Mouse (Mus musculus) small intestine, adult 2 months (tissue): Measurements from ENCODE around the gene Gla. TPM values are rescaled to one million over a fixed set of nuclear protein-coding genes. Genes with fewer than 3 reads are reported as not detected.
"Not testable (repeated sequence)": the region's sequence is repeated elsewhere in the genome, so short reads cannot be mapped to it uniquely, and the experiment has no call there.

Experiments
- H3K27ac ChIP-seq: fragments of 200-500 bp; 2 replicates; pipeline ENCODE4 v1.5.1; 2012; ENCODE audit warnings: low read depth, low read length, control low read depth, inconsistent platforms; ENCODE audit not compliant: insufficient read depth
- H3K27me3 ChIP-seq: fragments of 200-500 bp; 2 replicates; pipeline ENCODE4 v1.6.1; 2012; ENCODE audit warnings: mild to moderate bottlenecking, moderate library complexity, low read length, inconsistent platforms; ENCODE audit not compliant: control insufficient read depth, insufficient read depth
- H3K36me3 ChIP-seq: fragments of 200-500 bp; 2 replicates; pipeline ENCODE4 v1.6.1; 2012; ENCODE audit warnings: mild to moderate bottlenecking, low read length, control low read depth, inconsistent platforms; ENCODE audit not compliant: control insufficient read depth, insufficient read depth
- H3K4me1 ChIP-seq: fragments of 200-500 bp; 2 replicates; pipeline ENCODE4 v1.6.1; 2012; ENCODE audit warnings: low read length, inconsistent platforms, mixed read lengths; ENCODE audit not compliant: control insufficient read depth, insufficient read depth, insufficient read length
- H3K4me3 ChIP-seq: fragments of 200-500 bp; 2 replicates; pipeline ENCODE4 v1.5.1; 2012; ENCODE audit warnings: low read depth, mild to moderate bottlenecking, control low read depth, inconsistent platforms, low read length, moderate library complexity
- CTCF ChIP-seq: fragments of 200-500 bp; IDR thresholded peaks from 2 replicates; pipeline ENCODE4 v1.5.1; 2012; ENCODE audit warnings: low read depth, mild to moderate bottlenecking, control low read depth, inconsistent platforms, low read length, moderate library complexity, mixed read lengths; ENCODE audit not compliant: insufficient replicate concordance, insufficient read length; ENCODE audit errors: extremely low read depth
- POLR2A ChIP-seq: fragments of 200-500 bp; IDR thresholded peaks from 2 replicates; pipeline ENCODE4 v1.6.1; 2012; ENCODE audit warnings: low read depth, mild to moderate bottlenecking, control low read depth, inconsistent platforms, low read length, moderate library complexity
- WGBS: fragments of 180-500 bp; shearing (Covaris S2); methylation state at CpG from one replicate; pipeline ENCODE4 v1.1.7; 2018; 5-methylcytosine and 5-hydroxymethylcytosine counted together
- polyA plus RNA-seq: library from polyadenylated mRNA; depleted of rRNA; stranded (reverse); fragments of >200 nt; gene quantifications from 2 replicates; pipeline ENCODE4 v1.2.3, GENCODE M21; 2012; rRNA removed

Gene Gla
- polyA plus RNA-seq, 1 experiment: 0.98 TPM

- Histone ChIP-seq H3K36me3 (no peaks in the 10 kb centered on the region), H3K27me3 (no peaks in the 10 kb centered on the region), H3K4me1 (no peaks in the 10 kb centered on the region), H3K4me3 (no peak overlapping the region), H3K27ac (no peak overlapping the region)
- TF ChIP-seq CTCF: no peak
- TF ChIP-seq POLR2A: no peak
- 81% methylated on average over 4 of the region's 4 CpGs for WGBS
Measured at GRCm38 (mm10) chrX:134547330-134547729, 53.6 kb downstream of the Gla start.

GRCm38 (mm10) chrX:134541955-134542308, 59.0 kb downstream of the Gla start:
- Histone ChIP-seq H3K4me1 (no peaks in the 10 kb centered on the region), H3K27me3 (no peaks in the 10 kb centered on the region), H3K4me3 (peak overlapping the region; percentile 89), H3K27ac (no peak overlapping the region), H3K36me3 (no peaks in the 10 kb centered on the region)
- no peak for TF ChIP-seq POLR2A
- 13% methylated on average over 6 of the region's 6 CpGs for WGBS

DNA sequence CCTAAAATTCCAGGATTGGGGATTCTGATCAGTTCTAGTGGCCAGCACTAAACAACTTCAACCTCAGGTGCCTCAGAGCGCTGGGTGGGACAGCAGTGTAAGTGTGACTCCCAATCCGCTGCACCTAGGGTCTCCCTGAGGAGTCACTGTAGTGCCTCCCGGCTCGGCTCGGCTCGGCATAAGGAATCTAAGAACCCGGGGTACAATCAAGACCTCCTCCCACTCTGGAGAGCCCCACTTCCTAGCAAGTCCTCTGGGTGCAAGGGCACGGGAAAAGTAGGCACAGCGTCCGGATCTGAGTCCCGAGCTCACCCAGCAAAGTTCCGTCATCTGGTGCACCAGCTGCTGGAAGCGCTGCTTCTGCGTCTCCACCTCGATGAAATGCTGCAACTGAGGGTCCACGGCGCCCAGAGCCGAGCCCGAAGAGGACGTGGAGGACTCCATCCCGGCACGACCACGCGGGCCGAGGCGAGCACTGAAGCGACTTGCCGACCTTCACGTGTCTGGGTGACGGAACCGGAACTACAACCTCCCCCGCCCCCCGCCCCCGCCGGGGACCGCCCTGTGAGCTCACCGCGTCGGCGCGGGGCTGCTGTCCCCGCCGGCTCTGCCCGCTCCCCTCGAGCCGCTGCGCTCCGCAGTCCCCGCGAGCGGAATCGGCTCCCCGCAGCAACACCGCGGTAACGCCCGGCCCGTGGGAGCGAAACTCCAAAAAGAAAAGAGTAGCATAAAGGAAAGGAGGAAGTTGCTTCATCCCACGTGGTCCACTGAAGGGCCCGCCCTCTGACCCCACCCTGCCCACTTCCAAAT, 59.6 kb downstream of the Gla start, which contains the start of gene Timm8a1:
TSS of gene Timm8a1 (minus strand) at position 721 of the 810 bp plus-strand sequence.
- H3K4me1 ChIP-seq: no peaks in the 10 kb centered on the region
- no peak for TF ChIP-seq CTCF
- TF ChIP-seq POLR2A: no peak
- no peaks in the 10 kb centered on the region for H3K27me3 ChIP-seq
- H3K4me3 ChIP-seq: peak within 1 kb of the TSS; percentile 89
- H3K36me3 ChIP-seq: no peaks in the 10 kb centered on the region
- H3K27ac ChIP-seq: peak within 1 kb of the TSS; percentile 75
- WGBS: 7% methylated on average over 37 of the region's 61 CpGs

GRCm38 (mm10) chrX:134540414-134541135, 60.4 kb downstream of the Gla start:
- H3K36me3 ChIP-seq: no peaks in the 10 kb centered on the region
- 20% methylated on average over 12 of the region's 12 CpGs for WGBS
- no peak for TF ChIP-seq POLR2A
- TF ChIP-seq CTCF: no peak
- H3K27me3 ChIP-seq: no peaks in the 10 kb centered on the region
- peak overlapping the region; percentile 75 for H3K27ac ChIP-seq
- H3K4me3 ChIP-seq: peak overlapping the region; percentile 89
- H3K4me1 ChIP-seq: no peaks in the 10 kb centered on the region

DNA sequence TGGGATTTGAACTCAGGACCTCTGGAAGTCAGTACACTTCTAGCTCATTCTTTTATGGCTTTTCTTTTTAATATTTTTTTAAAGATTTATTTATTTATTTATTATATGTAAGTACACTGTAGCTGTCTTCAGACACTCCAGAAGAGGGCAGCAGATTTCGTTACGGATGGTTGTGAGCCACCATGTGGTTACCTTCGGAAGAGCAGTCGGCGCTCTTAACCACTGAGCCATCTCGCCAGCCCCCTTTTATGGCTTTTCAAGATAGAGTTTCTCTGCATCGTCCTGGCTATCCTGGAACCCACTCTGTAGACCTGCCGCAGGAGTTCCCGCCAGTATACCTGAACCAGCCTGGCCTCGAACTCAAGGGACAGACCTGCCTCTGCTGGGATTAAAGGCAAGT, 61.1 kb downstream of the Gla start:
- not testable (repeated sequence) for H3K27me3 ChIP-seq, H3K36me3 ChIP-seq, H3K4me1 ChIP-seq, H3K27ac ChIP-seq
- H3K4me3 ChIP-seq: peak overlapping the region; percentile 45; the same call in 1 of the 2 replicates
- TF ChIP-seq CTCF: peak; percentile 13; the same call in 1 of the 2 replicates
- 45% methylated on average over 10 of the region's 10 CpGs for WGBS

Other genes with a start within 250 kb of the Gla start
- 0.14 and 0.24 TPM in 2 replicates for gene Drp2, start 196.6 kb downstream of the Gla start, polyA plus RNA-seq
- not detected in 2 replicates for gene Taf7l, start 124.6 kb downstream of the Gla start, polyA plus RNA-seq
- gene Timm8a1, start 59.3 kb downstream of the Gla start, polyA plus RNA-seq: 0.27 and 0.66 TPM in 2 replicates
- 0.19 and 0.48 TPM in 2 replicates for gene Btk, start 17.6 kb downstream of the Gla start, polyA plus RNA-seq
- 48.0 and 60.3 TPM in 2 replicates for gene Rpl36a, start 15.5 kb downstream of the Gla start, polyA plus RNA-seq
- 1.1 and 3.8 TPM in 2 replicates for gene Hnrnph2, start 54 bp upstream of the Gla start, polyA plus RNA-seq
- 0.14 and 0.15 TPM in 2 replicates for gene Armcx4, start 85.4 kb upstream of the Gla start, polyA plus RNA-seq
- gene Armcx1, start 116.8 kb upstream of the Gla start, polyA plus RNA-seq: 0.18 and 0.44 TPM in 2 replicates
- 0.24 and 0.36 TPM in 2 replicates for gene Armcx6, start 150.3 kb upstream of the Gla start, polyA plus RNA-seq
- 0.42 TPM in 2 replicates for gene Armcx3, start 155.5 kb upstream of the Gla start, polyA plus RNA-seq
- gene Armcx2, start 208.1 kb upstream of the Gla start, polyA plus RNA-seq: 2.6 and 2.7 TPM in 2 replicates